Mouse (Mus musculus) E14TG2a.4 (cell line): ENCODE measurements around the gene Nudc.

Source experiments
- CTCF ChIP-seq: conservative IDR thresholded peaks from 2 replicates; pipeline ENCODE4 v1.5.1; 2014; ENCODE audit warnings: low read length
- NANOG ChIP-seq: IDR thresholded peaks from 2 replicates; pipeline ENCODE4 v1.6.1; 2014; ENCODE audit warnings: borderline replicate concordance, low read length, mixed read lengths
- POU5F1 ChIP-seq: IDR thresholded peaks from 2 replicates; pipeline ENCODE4 v1.6.1; 2014; ENCODE audit warnings: low read length, borderline replicate concordance

DNA sequence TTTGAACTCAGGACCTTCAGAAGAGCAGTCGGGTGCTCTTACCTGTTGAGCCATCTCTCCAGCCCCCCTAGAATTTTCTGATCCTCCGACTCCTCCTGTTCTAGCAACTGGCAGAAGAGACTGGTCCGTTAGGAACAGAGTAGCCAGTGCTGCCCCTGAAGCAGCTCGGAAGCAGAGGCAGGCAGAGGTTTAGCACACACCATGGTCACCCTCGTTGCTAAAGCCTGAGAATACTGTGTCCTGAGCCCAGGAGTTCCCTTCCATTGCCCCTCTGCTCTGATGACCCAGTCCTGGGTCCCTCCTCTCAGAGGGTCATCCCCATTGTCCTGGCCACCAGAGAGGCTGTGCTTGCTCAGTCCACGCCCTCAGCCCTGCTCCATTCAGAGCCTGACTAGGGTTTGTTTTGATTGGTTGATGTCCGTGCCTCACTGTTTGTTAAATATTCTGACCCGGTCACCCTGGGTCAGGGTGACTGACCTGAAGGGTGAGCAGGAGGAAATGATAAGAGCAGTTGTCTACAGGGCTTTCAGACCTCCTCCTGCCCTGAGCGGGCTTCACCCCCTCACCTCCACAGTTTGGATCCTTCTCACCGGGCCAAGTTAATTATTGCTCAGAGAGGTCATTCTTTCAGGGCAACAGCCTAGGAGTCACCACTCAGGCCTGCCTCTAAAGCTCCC lies 11.4 kb upstream of the Nudc start:
- TF ChIP-seq CTCF (no peak), POU5F1 (no peak), NANOG (no peak)
